Mouse (Mus musculus) cerebellum, postnatal 4 days (tissue): ENCODE data around the gene 1700011L22Rik.

Source experiments
- DNase-seq, 2 experiments: peaks; one replicate each; pipeline ENCODE4 v3.0.0; 2022; ENCODE audit warnings: low spot score in 2 of 2, mixed read lengths in 1 of 2

The 1700011L22Rik gene

DNA sequence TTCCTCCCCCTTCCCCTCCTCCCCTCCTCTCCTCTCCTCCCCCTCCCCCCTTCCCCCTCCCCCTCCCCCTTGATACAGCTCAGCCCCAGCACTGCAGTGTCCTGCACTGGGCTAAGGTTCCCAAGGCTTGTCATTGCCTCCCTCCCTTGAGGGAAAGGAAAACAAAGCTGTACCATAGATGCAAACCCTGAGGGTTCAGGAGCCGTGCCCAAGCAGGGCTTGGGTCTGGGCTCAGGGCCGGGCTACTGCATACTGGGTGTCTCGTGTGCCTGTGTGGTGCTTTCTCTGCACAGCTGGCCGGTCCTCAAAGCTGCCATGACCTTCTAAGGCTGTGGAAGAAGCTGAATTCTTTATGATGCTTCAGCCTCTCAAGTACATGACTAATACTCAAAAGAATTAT lies 74.8 kb downstream of the 1700011L22Rik start:
- DNase-seq, result no peak

DNA sequence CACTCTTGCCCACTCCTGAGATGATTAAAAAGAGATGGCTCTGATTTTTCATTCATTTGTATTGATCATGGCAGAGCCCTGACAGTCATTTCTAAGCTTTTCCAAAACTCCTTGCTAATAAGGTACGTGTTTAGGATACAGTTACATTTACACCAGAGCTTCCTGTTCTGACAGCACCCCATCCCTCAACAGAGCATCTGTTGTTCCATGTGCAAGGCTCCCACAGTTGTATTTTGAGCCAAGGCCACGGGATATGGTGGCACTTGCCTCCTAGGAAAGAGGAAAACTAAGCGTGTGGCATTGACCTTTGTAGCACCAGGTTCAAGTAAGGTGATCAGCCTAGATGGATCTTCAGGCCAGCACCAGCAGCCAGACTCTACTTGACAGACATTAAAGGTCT lies 83.1 kb downstream of the 1700011L22Rik start:
- DNase-seq, result no peak

DNA sequence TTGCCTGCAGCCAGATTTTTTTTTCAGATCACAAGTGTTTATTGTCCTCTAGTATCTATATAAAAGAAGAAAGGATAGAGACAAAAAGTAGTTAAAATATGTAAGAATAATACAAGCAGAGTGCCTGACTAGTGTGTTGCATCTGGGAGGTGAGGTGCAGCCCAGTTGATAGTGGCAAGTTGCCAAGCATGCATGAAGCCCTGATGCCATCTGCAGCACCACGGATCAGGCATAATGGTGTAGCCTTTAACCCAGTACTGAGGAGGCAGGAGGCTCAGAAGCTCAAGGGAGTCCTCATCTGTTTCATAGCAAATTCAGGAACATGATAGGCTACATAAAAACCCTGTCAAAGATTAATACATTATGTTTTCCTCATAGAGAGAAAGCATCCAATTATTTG lies 84.0 kb downstream of the 1700011L22Rik start:
- peak in 1 of 2 experiments; percentile 21 for DNase-seq

DNA sequence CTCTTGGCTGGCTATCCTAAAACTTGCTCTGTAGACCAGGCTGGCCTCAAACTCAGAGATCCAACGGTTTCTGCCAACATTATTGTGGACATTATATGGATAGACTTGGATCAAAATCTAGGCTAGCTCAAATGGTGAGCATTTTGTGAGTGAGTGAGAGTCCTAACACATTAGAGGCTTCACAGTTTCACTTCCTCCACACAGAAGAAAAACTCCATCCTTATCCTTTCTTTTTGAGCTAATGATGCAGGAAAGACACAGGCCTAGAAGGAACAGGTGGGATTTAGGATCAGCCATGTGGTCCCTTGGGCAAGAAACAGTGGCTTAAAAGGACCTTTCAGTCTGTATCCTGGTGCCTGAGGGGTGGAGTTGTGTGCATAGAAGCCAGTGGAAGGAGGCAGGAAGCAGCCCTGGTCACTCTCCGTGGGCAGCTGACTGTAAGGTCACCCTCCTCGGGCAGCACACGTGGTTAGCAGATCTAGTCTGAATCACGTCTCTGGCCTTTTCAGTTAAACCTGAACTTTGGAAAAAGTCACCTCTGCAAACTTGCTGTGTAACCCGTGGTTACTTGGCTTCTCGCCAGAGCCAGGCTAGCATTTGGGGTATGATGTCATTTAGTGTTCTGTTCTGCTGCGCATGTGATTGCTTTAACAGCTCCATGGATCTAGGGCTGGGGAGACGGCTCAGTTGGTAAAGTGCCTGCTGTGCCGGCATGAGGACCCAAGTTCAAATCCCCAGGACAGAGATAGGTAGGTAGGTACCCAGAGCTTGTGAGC lies 85.6 kb downstream of the 1700011L22Rik start:
- DNase-seq, result peak in 1 of 2 experiments; percentile 38

DNA sequence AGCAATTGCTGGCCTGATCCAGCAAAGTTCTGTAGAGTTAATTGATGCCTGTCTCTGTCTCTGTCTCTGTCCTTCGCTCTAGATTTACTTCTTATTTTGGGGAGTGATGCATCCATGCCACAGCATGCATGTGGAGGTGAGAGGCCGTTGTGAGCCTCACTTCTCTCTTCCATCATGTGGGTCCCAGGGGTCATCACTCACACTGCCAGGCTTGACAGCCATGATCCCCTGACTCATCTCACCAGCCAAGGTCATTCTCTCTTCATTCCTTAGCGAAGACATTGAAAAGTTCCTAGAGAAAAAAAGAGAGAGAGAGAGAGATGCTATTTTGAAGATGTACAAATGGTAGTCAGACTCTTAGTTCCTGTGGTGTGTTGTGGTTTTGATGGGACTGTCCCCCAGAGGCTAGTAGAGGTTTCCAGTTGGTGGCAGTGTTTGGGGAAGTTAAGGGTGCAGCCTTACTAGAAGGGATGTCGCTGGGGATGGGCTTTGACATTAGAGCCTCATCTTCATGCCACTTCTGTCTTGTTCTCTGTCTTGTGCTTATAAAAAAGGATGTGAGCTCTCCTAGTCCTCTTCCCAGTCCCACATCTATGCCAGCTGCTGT lies 87.1 kb downstream of the 1700011L22Rik start:
- no peak for DNase-seq
